Mouse (Mus musculus): ENCODE measurements around the gene Nos2.
A peak's percentile ranks its signal among the peaks of the same experiment; 100 is the strongest.
"Not testable (repeated sequence)": the region's sequence is repeated elsewhere in the genome, so short reads cannot be mapped to it uniquely, and the experiment has no call there.

Nos2 gene

GRCm38 (mm10) chr11:78990875-78991543 lies 70.4 kb downstream of the Nos2 start:
- DNase-seq (ENCODE audit: low read depth, low spot score); H3K36me3 ChIP-seq (ENCODE audit: control insufficient read depth, insufficient read depth, low read length, poor library complexity, severe bottlenecking); H3K27me3 ChIP-seq (ENCODE audit: control insufficient read depth, insufficient read depth, low read length, poor library complexity, severe bottlenecking): not testable (repeated sequence)

GRCm38 (mm10) chr11:78999118-78999517 lies 78.5 kb downstream of the Nos2 start:
- no peak for DNase-seq (ENCODE audit: low read depth, low spot score)
- no peaks in the 10 kb centered on the region for H3K36me3 ChIP-seq (ENCODE audit: control insufficient read depth, insufficient read depth, low read length, poor library complexity, severe bottlenecking)
- no peaks in the 10 kb centered on the region for H3K27me3 ChIP-seq (ENCODE audit: control insufficient read depth, insufficient read depth, low read length, poor library complexity, severe bottlenecking)

- H3K36me3 ChIP-seq (ENCODE audit: control insufficient read depth, insufficient read depth, low read length, poor library complexity, severe bottlenecking) = no peaks in the 10 kb centered on the region
- DNase-seq (ENCODE audit: low read depth, low spot score) = no peak
- H3K27me3 ChIP-seq (ENCODE audit: control insufficient read depth, insufficient read depth, low read length, poor library complexity, severe bottlenecking) = no peaks in the 10 kb centered on the region
Observed at GRCm38 (mm10) chr11:79001871-79002270, 81.3 kb downstream of the Nos2 start.

GRCm38 (mm10) chr11:79002551-79002951 lies 82.0 kb downstream of the Nos2 start:
- no peak for DNase-seq (ENCODE audit: low read depth, low spot score)
- Histone ChIP-seq H3K36me3 (ENCODE audit: control insufficient read depth, insufficient read depth, low read length, poor library complexity, severe bottlenecking) (no peaks in the 10 kb centered on the region), H3K27me3 (ENCODE audit: control insufficient read depth, insufficient read depth, low read length, poor library complexity, severe bottlenecking) (no peaks in the 10 kb centered on the region)

- Histone ChIP-seq H3K27me3 (ENCODE audit: control insufficient read depth, insufficient read depth, low read length, poor library complexity, severe bottlenecking) (no peaks in the 10 kb centered on the region), H3K36me3 (ENCODE audit: control insufficient read depth, insufficient read depth, low read length, poor library complexity, severe bottlenecking) (no peaks in the 10 kb centered on the region)
- DNase-seq (ENCODE audit: low read depth, low spot score) = peak; percentile 57
Observed at GRCm38 (mm10) chr11:79003053-79003768, 82.6 kb downstream of the Nos2 start.

- no peak for DNase-seq (ENCODE audit: low read depth, low spot score)
- Histone ChIP-seq H3K27me3 (ENCODE audit: control insufficient read depth, insufficient read depth, low read length, poor library complexity, severe bottlenecking) (no peaks in the 10 kb centered on the region), H3K36me3 (ENCODE audit: control insufficient read depth, insufficient read depth, low read length, poor library complexity, severe bottlenecking) (no peaks in the 10 kb centered on the region)
Observed at GRCm38 (mm10) chr11:79003769-79004638, 83.4 kb downstream of the Nos2 start.

- no peaks in the 10 kb centered on the region for H3K27me3 ChIP-seq (ENCODE audit: control insufficient read depth, insufficient read depth, low read length, poor library complexity, severe bottlenecking)
- no peaks in the 10 kb centered on the region for H3K36me3 ChIP-seq (ENCODE audit: control insufficient read depth, insufficient read depth, low read length, poor library complexity, severe bottlenecking)
- DNase-seq (ENCODE audit: low read depth, low spot score) = peak; percentile 66
Observed at GRCm38 (mm10) chr11:79005578-79006394, 85.2 kb downstream of the Nos2 start.

- DNase-seq (ENCODE audit: low read depth, low spot score) = no peak
- Histone ChIP-seq H3K27me3 (ENCODE audit: control insufficient read depth, insufficient read depth, low read length, poor library complexity, severe bottlenecking) (no peaks in the 10 kb centered on the region), H3K36me3 (ENCODE audit: control insufficient read depth, insufficient read depth, low read length, poor library complexity, severe bottlenecking) (no peaks in the 10 kb centered on the region)
Observed at GRCm38 (mm10) chr11:79006417-79006816, 85.8 kb downstream of the Nos2 start.

- not testable (repeated sequence) for H3K36me3 ChIP-seq (ENCODE audit: control insufficient read depth, insufficient read depth, low read length, poor library complexity, severe bottlenecking); DNase-seq (ENCODE audit: low read depth, low spot score); H3K27me3 ChIP-seq (ENCODE audit: control insufficient read depth, insufficient read depth, low read length, poor library complexity, severe bottlenecking)
Observed at GRCm38 (mm10) chr11:79007356-79007755, 86.8 kb downstream of the Nos2 start.

GRCm38 (mm10) chr11:79008007-79008775 lies 87.6 kb downstream of the Nos2 start:
- Histone ChIP-seq H3K36me3 (ENCODE audit: control insufficient read depth, insufficient read depth, low read length, poor library complexity, severe bottlenecking) (no peaks in the 10 kb centered on the region), H3K27me3 (ENCODE audit: control insufficient read depth, insufficient read depth, low read length, poor library complexity, severe bottlenecking) (no peaks in the 10 kb centered on the region)
- DNase-seq (ENCODE audit: low read depth, low spot score) = no peak

- no peaks in the 10 kb centered on the region for H3K27me3 ChIP-seq (ENCODE audit: control insufficient read depth, insufficient read depth, low read length, poor library complexity, severe bottlenecking)
- H3K36me3 ChIP-seq (ENCODE audit: control insufficient read depth, insufficient read depth, low read length, poor library complexity, severe bottlenecking) = no peaks in the 10 kb centered on the region
- DNase-seq (ENCODE audit: low read depth, low spot score) = no peak
Observed at GRCm38 (mm10) chr11:79008891-79009290, 88.3 kb downstream of the Nos2 start.

Measured in splenic B cell, adult 2 months (primary cell).